ENCODE assay signal across 10 mouse cellular contexts in the genomic region with DNA sequence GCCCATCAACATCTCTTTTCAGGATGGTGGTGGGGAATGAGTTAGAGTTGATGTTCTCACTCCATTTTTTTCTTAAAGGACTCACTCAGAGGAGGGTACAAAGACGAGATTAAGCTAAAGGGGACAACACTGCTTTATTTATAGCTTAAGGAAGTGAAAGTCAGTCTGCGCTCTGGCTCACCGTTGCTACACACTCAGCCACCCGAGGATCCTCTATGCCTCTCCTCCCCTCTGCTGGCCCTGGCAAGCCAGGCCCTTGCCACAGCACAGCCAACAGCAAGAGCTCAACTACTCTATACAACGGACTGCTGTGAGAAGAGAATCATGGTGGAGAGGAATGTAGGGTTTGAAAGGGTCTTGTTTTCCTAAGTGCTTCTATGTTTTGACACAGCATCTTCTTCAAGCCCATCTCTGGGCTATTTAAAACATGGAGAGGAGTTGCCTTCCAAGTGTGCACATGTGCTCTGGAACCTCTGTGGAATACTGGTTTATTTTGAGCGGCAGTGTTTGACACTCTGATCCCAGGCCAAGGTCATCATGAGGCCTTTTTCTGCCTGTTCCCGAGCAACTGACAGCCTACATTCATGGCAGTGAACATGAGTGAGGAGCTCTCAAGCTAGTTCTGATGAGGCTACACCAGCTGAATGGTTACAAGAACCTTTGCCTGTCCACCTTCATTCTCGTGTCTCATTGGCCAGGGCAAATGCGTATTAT.
A peak's percentile ranks its signal among the peaks of the same experiment; 100 is the strongest.
DNase-seq lines count a peak whose midpoint lies in the region; ATAC-seq and TF ChIP-seq lines count a peak whose summit lies in the region.
"Had no signal": no experiment of that assay in that cellular context is flagged by ENCODE, and none has a peak within 500 bp of the region (broad histone marks: within the 10 kb centered on the region; RNA-seq: fewer than 3 reads in every experiment).

No protein-coding gene starts in this region.

- no peaks in the 10 kb centered on the region for H3K36me3 ChIP-seq in midbrain, postnatal 0 days (ENCODE audit: insufficient read depth, low read length)
- H3K36me3 ChIP-seq: midbrain, embryonic 10.5 days had no signal

- H3K27ac ChIP-seq in midbrain, postnatal 0 days (ENCODE audit: low read depth, low read length): no peak overlapping the region
- H3K27ac ChIP-seq: forebrain, embryonic 13.5 days; midbrain, embryonic 10.5 days had no signal

- intact Hi-C loops in gastrocnemius, postnatal 14 days (cut with DNase I; ENCODE audit: low total_unique reads): no loop called here

- no peaks in the 10 kb centered on the region for H3K27me3 ChIP-seq in midbrain, postnatal 0 days (ENCODE audit: insufficient read depth, low read length)
- H3K27me3 ChIP-seq: forebrain, embryonic 13.5 days had no signal

- 81% methylated on average over 9 of the region's 9 CpGs for WGBS in midbrain, postnatal 0 days

- DNase-seq in gastrocnemius, postnatal 14 days: peak; percentile 19
- no peak for DNase-seq in gastrocnemius, adult 8-10 months (ENCODE audit: low spot score in 2 of 2)
- peak; percentile 7 for DNase-seq in right cerebral cortex, postnatal 14 days
- no peak for DNase-seq in right cerebral cortex, adult 2 months (ENCODE audit: low spot score in 2 of 2)
- DNase-seq in lung, postnatal 25 days (ENCODE audit: low spot score): peak; percentile 61
- DNase-seq in spleen, postnatal 4 days (ENCODE audit: low spot score in 2 of 2): peak; percentile 58 to 68
- no peak for DNase-seq in midbrain, postnatal 0 days (ENCODE audit: low spot score)
- DNase-seq in frontal cortex, postnatal 25 days (ENCODE audit: low spot score in 2 of 2): no peak

- no peak for TF ChIP-seq CTCF in midbrain, postnatal 0 days (IDR thresholded peaks at IDR 0.05)

- no peaks in the 10 kb centered on the region for H3K4me1 ChIP-seq in midbrain, postnatal 0 days (ENCODE audit: insufficient read depth, low read length)
- H3K4me1 ChIP-seq: forebrain, embryonic 13.5 days; midbrain, embryonic 10.5 days had no signal

- H3K9ac ChIP-seq in midbrain, postnatal 0 days (replicated peaks; ENCODE audit: low read length, poor library complexity, severe bottlenecking): no peak overlapping the region
- H3K9ac ChIP-seq: forebrain, embryonic 13.5 days had no signal

- no peak for ATAC-seq in midbrain, postnatal 0 days (ENCODE audit: low FRiP score)
- ATAC-seq: forebrain, embryonic 13.5 days had no signal

- no peak overlapping the region for H3K4me2 ChIP-seq in midbrain, postnatal 0 days (ENCODE audit: low read depth, low read length, poor library complexity, severe bottlenecking)
- H3K4me2 ChIP-seq: forebrain, embryonic 13.5 days had no signal

- H3K9me3 ChIP-seq in midbrain, postnatal 0 days (ENCODE audit: low read length): no peaks in the 10 kb centered on the region
- H3K9me3 ChIP-seq: forebrain, embryonic 13.5 days; midbrain, embryonic 10.5 days had no signal

- no peak overlapping the region for H3K4me3 ChIP-seq in midbrain, postnatal 0 days (ENCODE audit: low read depth, low read length)
- H3K4me3 ChIP-seq: forebrain, embryonic 13.5 days; midbrain, embryonic 10.5 days had no signal

Comparison
In these comparisons a context has a peak if more than half of its experiments do, and no peak if none do; other contexts are left out.
1. DNase-seq: peak in gastrocnemius, postnatal 14 days (single experiment), right cerebral cortex, postnatal 14 days (single experiment), lung, postnatal 25 days (single experiment) and spleen, postnatal 4 days (2 of 2); none in gastrocnemius, adult 8-10 months (0 of 2), right cerebral cortex, adult 2 months (0 of 2), midbrain, postnatal 0 days (single experiment) and frontal cortex, postnatal 25 days (0 of 2).